Mouse (Mus musculus) subcutaneous adipose tissue, adult 2 months (tissue): ENCODE measurements around the gene Rhox3a. TPM values are rescaled to one million over a fixed set of nuclear protein-coding genes. Genes with fewer than 3 reads are reported as not detected.

Experiments
- polyA plus RNA-seq: library from polyadenylated mRNA; depleted of rRNA; stranded (reverse); fragments of >200 nt; gene quantifications from 2 replicates; pipeline ENCODE4 v1.2.3, GENCODE M21; 2012; ENCODE audit warnings: low replicate concordance; rRNA removed

The Rhox3a gene
- polyA plus RNA-seq: not detected in 2 replicates

DNA sequence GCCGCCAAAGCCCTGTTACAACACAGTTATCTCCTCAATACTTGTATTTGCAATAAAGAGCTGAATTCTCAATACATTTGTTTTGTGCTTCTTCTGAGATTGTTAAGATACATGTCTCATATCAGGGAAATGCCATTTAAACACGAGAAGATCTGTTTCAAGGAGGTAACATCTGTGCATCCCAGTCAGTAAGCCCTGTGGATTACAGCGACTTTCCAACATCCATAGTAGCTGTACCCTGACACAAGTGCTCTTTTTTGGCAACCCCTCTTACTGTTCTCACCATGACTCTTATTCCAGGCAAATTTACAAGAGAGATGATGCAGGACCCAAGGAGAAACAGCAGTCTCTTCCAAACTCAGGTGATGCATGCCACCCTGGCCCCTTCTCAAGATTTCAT lies at the start of gene Rhox3a:
Rhox3a (plus strand) TSS at position 301 of the 400 bp plus-strand sequence.

DNA sequence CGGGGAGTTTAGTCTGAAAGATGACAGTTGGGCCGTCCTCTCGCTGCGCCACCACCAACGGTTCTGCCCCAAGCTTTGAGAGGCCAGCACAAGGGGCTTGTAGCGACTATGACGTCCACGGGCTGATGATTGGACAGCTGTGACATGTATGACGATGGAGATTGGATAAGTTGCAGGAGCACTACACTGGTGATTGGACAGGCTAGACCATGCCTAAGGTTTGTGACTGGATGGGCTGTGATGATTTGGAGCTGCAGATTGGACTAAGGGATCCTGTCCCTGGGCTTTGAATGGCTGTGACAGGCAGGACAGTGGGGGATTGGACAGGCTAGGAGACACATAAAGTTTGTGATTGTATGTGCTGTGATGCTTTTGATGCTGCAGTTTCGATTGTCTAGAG lies 38.8 kb upstream of the Rhox3a start, which contains the start of gene Gm9:
Gm9 (minus strand) TSS at position 101 of the 400 bp plus-strand sequence.

DNA sequence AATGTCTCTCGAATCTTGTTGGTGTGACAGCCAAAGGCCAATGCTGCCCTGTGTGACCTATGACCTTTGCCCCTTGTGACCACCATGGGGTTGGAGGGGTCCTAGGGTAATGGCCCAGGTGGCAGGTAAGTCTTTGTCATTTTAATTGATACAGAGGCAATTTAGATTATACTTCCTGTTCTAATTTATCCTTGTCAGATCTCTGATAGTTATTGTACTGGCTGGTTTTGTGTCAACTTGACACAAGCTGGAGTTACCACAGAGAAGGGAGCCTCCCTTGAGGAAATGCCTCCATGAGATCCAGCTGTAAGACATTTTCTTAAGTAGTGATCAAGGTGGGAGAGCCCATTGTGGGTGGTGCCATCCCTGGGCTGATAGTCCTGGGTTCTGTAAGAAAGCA lies 27.6 kb upstream of the Rhox3a start, which contains the start of gene Rhox1:
Rhox1 (minus strand) TSS at position 101 of the 400 bp plus-strand sequence.

DNA sequence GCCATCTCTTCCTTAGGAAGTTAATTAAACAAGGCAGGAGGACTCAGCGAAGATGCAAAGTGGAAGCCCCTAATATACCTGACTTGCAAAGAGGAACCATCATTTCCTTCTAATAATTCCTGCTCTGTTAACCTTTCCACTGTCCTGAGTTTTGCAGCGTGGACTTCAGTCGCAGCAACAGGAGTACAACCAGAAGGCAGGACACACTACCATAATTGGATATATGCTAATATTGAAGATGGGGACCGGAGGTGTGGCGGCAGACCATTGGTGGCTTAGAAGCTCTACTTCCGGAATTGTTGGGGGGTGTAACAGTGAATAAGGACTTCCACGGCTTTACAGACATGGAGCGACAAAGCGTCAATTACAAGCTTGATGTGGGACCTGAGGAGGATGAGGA lies 5.0 kb upstream of the Rhox3a start, which contains the start of gene Rhox2a:
Rhox2a (plus strand) TSS at position 301 of the 400 bp plus-strand sequence.

DNA sequence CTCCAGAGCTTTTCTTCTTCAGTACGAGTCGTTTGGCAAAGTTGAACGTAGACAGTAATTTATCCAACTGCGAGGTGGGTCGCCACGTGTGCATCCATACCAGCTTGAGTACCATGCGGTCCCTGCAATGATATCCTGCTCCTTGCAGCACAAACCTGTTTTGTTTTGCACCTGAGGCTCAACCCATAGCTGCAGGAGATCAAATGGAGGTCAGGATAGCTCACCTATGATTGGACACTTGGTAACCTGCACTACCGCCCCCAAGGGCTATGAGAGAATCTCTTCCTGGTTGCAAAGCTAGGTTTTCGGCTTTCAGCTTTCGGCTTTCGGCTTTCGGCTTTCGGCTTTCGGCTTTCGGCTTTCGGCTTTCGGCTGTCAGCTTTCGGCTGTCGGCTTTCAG lies 15.3 kb downstream of the Rhox3a start, which contains the start of gene Rhox4a:
Rhox4a (plus strand) TSS at position 301 of the 400 bp plus-strand sequence.

Other genes with a start within 250 kb of the Rhox3a start
- 0.07 TPM in 1 of 2 replicates, not detected in the other for gene Sowahd, start 201.1 kb upstream of the Rhox3a start, polyA plus RNA-seq
- gene Rpl39, start 164.5 kb upstream of the Rhox3a start, polyA plus RNA-seq: 73.1 and 127 TPM in 2 replicates
- gene Upf3b, start 139.6 kb upstream of the Rhox3a start, polyA plus RNA-seq: 3.1 and 5.4 TPM in 2 replicates
- gene Nkap, start 123.1 kb upstream of the Rhox3a start, polyA plus RNA-seq: 1.9 and 3.0 TPM in 2 replicates
- not detected in 2 replicates for gene Akap14, start 81.1 kb upstream of the Rhox3a start, polyA plus RNA-seq
- 310 and 473 TPM in 2 replicates for gene Ndufa1, start 58.8 kb upstream of the Rhox3a start, polyA plus RNA-seq
- gene Rnf113a1, start 58.7 kb upstream of the Rhox3a start, polyA plus RNA-seq: 1.0 and 3.1 TPM in 2 replicates
- gene Gm9, start 38.9 kb upstream of the Rhox3a start, polyA plus RNA-seq: not detected in 2 replicates
- gene Rhox1, start 27.7 kb upstream of the Rhox3a start, polyA plus RNA-seq: not detected in 2 replicates
- gene Rhox2a, start 4.9 kb upstream of the Rhox3a start, polyA plus RNA-seq: not detected in 2 replicates
- not detected in 2 replicates for gene Rhox4a, start 15.4 kb downstream of the Rhox3a start, polyA plus RNA-seq
- not detected in 2 replicates for gene Rhox3a2, start 130.1 kb downstream of the Rhox3a start, polyA plus RNA-seq
- gene Rhox4a2, start 140.9 kb downstream of the Rhox3a start, polyA plus RNA-seq: not detected in 2 replicates
- not detected in 2 replicates for gene Rhox2b, start 162.1 kb downstream of the Rhox3a start, polyA plus RNA-seq
- gene Rhox4b, start 182.6 kb downstream of the Rhox3a start, polyA plus RNA-seq: not detected in 2 replicates
- gene Rhox2c, start 203.8 kb downstream of the Rhox3a start, polyA plus RNA-seq: not detected in 2 replicates
- not detected in 2 replicates for gene Rhox3c, start 208.7 kb downstream of the Rhox3a start, polyA plus RNA-seq
- gene Rhox4c, start 230.4 kb downstream of the Rhox3a start, polyA plus RNA-seq: not detected in 2 replicates
- not detected in 2 replicates for gene Rhox2d, start 243.5 kb downstream of the Rhox3a start, polyA plus RNA-seq